ENCODE assay signal across 12 mouse cellular contexts in genomic region chr12:79902761-79903160, GRCm38 (mm10).
DNase-seq lines count a peak whose midpoint lies in the region; ATAC-seq and TF ChIP-seq lines count a peak whose summit lies in the region.
"Had no signal": no experiment of that assay in that cellular context is flagged by ENCODE, and none has a peak within 500 bp of the region (broad histone marks: within the 10 kb centered on the region; RNA-seq: fewer than 3 reads in every experiment).

No protein-coding gene starts in this region.

- H3K9ac ChIP-seq in hindbrain, embryonic 11.5 days (ENCODE audit: low read depth, low read length), result no peak overlapping the region
- H3K9ac ChIP-seq in stomach, postnatal 0 days (ENCODE audit: low read length), result no peak overlapping the region
- H3K9ac ChIP-seq: liver, embryonic 14.5 days had no signal

- peaks cover 65% of the 10 kb centered on the region for H3K4me1 ChIP-seq in hindbrain, embryonic 10.5 days (replicated peaks)
- H3K4me1 ChIP-seq in hindbrain, embryonic 11.5 days (replicated peaks; ENCODE audit: control insufficient read depth, insufficient read depth, low read length), result no peaks in the 10 kb centered on the region; the same call in 1 of the 2 replicates
- peaks cover 14% of the 10 kb centered on the region; the same call in 1 of the 2 replicates for H3K4me1 ChIP-seq in spleen, adult 2 months (ENCODE audit: control insufficient read depth, insufficient read depth, insufficient read length)
- H3K4me1 ChIP-seq in limb, embryonic 10.5 days, result peaks cover 78% of the 10 kb centered on the region
- H3K4me1 ChIP-seq in stomach, postnatal 0 days (replicated peaks; ENCODE audit: control insufficient read depth, insufficient read depth), result peaks cover 9% of the 10 kb centered on the region

- peaks cover 7% of the 10 kb centered on the region; the same call in 1 of the 2 replicates for H3K36me3 ChIP-seq in hindbrain, embryonic 10.5 days
- H3K36me3 ChIP-seq in hindbrain, embryonic 11.5 days (ENCODE audit: control insufficient read depth, insufficient read depth, low read length), result no peaks in the 10 kb centered on the region
- no peaks in the 10 kb centered on the region for H3K36me3 ChIP-seq in spleen, adult 2 months (ENCODE audit: control insufficient read depth, insufficient read depth, low read length)
- no peaks in the 10 kb centered on the region for H3K36me3 ChIP-seq in limb, embryonic 10.5 days
- H3K36me3 ChIP-seq in stomach, postnatal 0 days (ENCODE audit: control insufficient read depth, insufficient read depth, low read length), result no peaks in the 10 kb centered on the region

- TF ChIP-seq EP300 in stomach, postnatal 0 days (optimal IDR thresholded peaks at IDR 0.05), result no peak

- 81% methylated on average over 7 of the region's 7 CpGs for WGBS in hindbrain, embryonic 10.5 days
- WGBS in hindbrain, embryonic 11.5 days, result 80% methylated on average over 7 of the region's 7 CpGs
- WGBS in spleen, adult 2 months, result 59% methylated on average over 7 of the region's 7 CpGs
- WGBS in limb, embryonic 10.5 days, result 84% methylated on average over 7 of the region's 7 CpGs
- 66% methylated on average over 7 of the region's 7 CpGs for WGBS in stomach, postnatal 0 days

- no peak for TF ChIP-seq CTCF in spleen, adult 2 months (IDR thresholded peaks at IDR 0.05; ENCODE audit: extremely low read depth, insufficient read depth, insufficient read length, insufficient replicate concordance)
- TF ChIP-seq CTCF in stomach, postnatal 0 days (IDR thresholded peaks at IDR 0.05; ENCODE audit: low read depth), result no peak

- no peak for DNase-seq in hindbrain, embryonic 10.5 days (ENCODE audit: low spot score)
- no peak for DNase-seq in hindbrain, embryonic 11.5 days (ENCODE audit: low spot score)
- DNase-seq in spleen, adult 2 months (ENCODE audit: low read depth in 1 of 2, low spot score in 2 of 2), result no peak
- DNase-seq in spleen, postnatal 4 days (ENCODE audit: low spot score in 2 of 2), result no peak
- no peak for DNase-seq in limb, embryonic 10.5 days (ENCODE audit: low spot score)
- no peak for DNase-seq in stomach, postnatal 0 days (ENCODE audit: low spot score)
- DNase-seq in right cerebral cortex, postnatal 10 days (ENCODE audit: low spot score in 2 of 2), result no peak
- no peak for DNase-seq in urinary bladder, postnatal 36 days (ENCODE audit: low spot score in 2 of 2)
- DNase-seq: cerebellum, adult 18-20 months had no signal

- no peak for ATAC-seq in hindbrain, embryonic 11.5 days (ENCODE audit: low FRiP score)
- ATAC-seq in stomach, postnatal 0 days (ENCODE audit: low FRiP score, low TSS enrichment), result no peak
- ATAC-seq: inflammation-experienced regulatory T-cells, adult 6 months had no signal

- peaks cover 4% of the 10 kb centered on the region; the same call in 1 of the 2 replicates for H3K27me3 ChIP-seq in hindbrain, embryonic 10.5 days (ENCODE audit: insufficient read depth, poor library complexity, severe bottlenecking)
- no peaks in the 10 kb centered on the region for H3K27me3 ChIP-seq in hindbrain, embryonic 11.5 days (ENCODE audit: control insufficient read depth, insufficient read depth, low read length)
- H3K27me3 ChIP-seq in spleen, adult 2 months (ENCODE audit: control insufficient read depth, insufficient read depth, low read length), result no peaks in the 10 kb centered on the region
- H3K27me3 ChIP-seq in limb, embryonic 10.5 days (ENCODE audit: low read depth, poor library complexity, severe bottlenecking), result no peaks in the 10 kb centered on the region
- H3K27me3 ChIP-seq in stomach, postnatal 0 days (ENCODE audit: control insufficient read depth, insufficient read depth, low read length), result no peaks in the 10 kb centered on the region

- no peak overlapping the region for H3K4me2 ChIP-seq in hindbrain, embryonic 11.5 days (replicated peaks; ENCODE audit: low read depth, low read length)
- no peak overlapping the region for H3K4me2 ChIP-seq in stomach, postnatal 0 days (replicated peaks; ENCODE audit: low read depth)

- H3K9me3 ChIP-seq in hindbrain, embryonic 10.5 days, result peaks cover 7% of the 10 kb centered on the region; the same call in 1 of the 2 replicates
- no peaks in the 10 kb centered on the region for H3K9me3 ChIP-seq in hindbrain, embryonic 11.5 days (ENCODE audit: control insufficient read depth, low read length)
- no peaks in the 10 kb centered on the region for H3K9me3 ChIP-seq in limb, embryonic 10.5 days (replicated peaks)
- H3K9me3 ChIP-seq in stomach, postnatal 0 days (ENCODE audit: control insufficient read depth, low read length), result no peaks in the 10 kb centered on the region

- no peak for TF ChIP-seq POLR2A in spleen, adult 2 months (IDR thresholded peaks at IDR 0.05; ENCODE audit: low read depth, low read length)

- H3K27ac ChIP-seq in hindbrain, embryonic 10.5 days, result peak overlapping the region; percentile 79
- no peak overlapping the region for H3K27ac ChIP-seq in hindbrain, embryonic 11.5 days (ENCODE audit: low read depth, low read length)
- H3K27ac ChIP-seq in spleen, adult 2 months (ENCODE audit: insufficient read depth, low read length), result peak overlapping the region; percentile 20; the same call in 1 of the 2 replicates
- peak overlapping the region; percentile 76 for H3K27ac ChIP-seq in limb, embryonic 10.5 days
- H3K27ac ChIP-seq in stomach, postnatal 0 days (replicated peaks), result peak overlapping the region; percentile 50
- H3K27ac ChIP-seq: liver, embryonic 14.5 days had no signal

- no peak overlapping the region for H3K4me3 ChIP-seq in hindbrain, embryonic 10.5 days
- H3K4me3 ChIP-seq in hindbrain, embryonic 11.5 days (ENCODE audit: low read depth, low read length), result no peak overlapping the region
- H3K4me3 ChIP-seq in spleen, adult 2 months (ENCODE audit: extremely low read depth, insufficient read depth, insufficient read length), result no peak overlapping the region
- H3K4me3 ChIP-seq in limb, embryonic 10.5 days, result no peak overlapping the region
- no peak overlapping the region for H3K4me3 ChIP-seq in stomach, postnatal 0 days (ENCODE audit: low read depth, low read length)
- H3K4me3 ChIP-seq: myocyte had no signal
